Mouse (Mus musculus): ENCODE measurements around the gene Pfkl. TPM values are rescaled to one million over a fixed set of nuclear protein-coding genes. Genes with fewer than 3 reads are reported as not detected.
"Not testable (repeated sequence)": the region's sequence is repeated elsewhere in the genome, so short reads cannot be mapped to it uniquely, and the experiment has no call there.

Pfkl gene
- polyA plus RNA-seq, 1 experiment from 2014 or later: 164 TPM

- no peaks in the 10 kb centered on the region for H3K4me1 ChIP-seq
- no peak overlapping the region for H3K4me3 ChIP-seq (replicated peaks)
- no peak for ATAC-seq (replicated peaks; ENCODE audit: low FRiP score)
- 86% methylated on average over 4 of the region's 4 CpGs for WGBS
- H3K27me3 ChIP-seq: 0 out of 2 replicates have a peak, but pooled peaks cover 3% of the 10 kb centered on the region
- H3K4me2 ChIP-seq: no peak overlapping the region
- H3K36me3 ChIP-seq: no peaks in the 10 kb centered on the region
- no peak overlapping the region for H3K27ac ChIP-seq
- no peaks in the 10 kb centered on the region for H3K9me3 ChIP-seq (replicated peaks)
- no peak overlapping the region for H3K9ac ChIP-seq
These were observed 27.3 kb upstream of the Pfkl start for GRCm38 (mm10) chr10:78037139-78037538.

- Histone ChIP-seq H3K4me1 (no peaks in the 10 kb centered on the region), H3K36me3 (no peaks in the 10 kb centered on the region), H3K4me2 (no peak overlapping the region), H3K27ac (no peak overlapping the region), H3K27me3 (0 out of 2 replicates have a peak, but pooled peaks cover 3% of the 10 kb centered on the region), H3K9me3 (replicated peaks) (no peaks in the 10 kb centered on the region), H3K9ac (no peak overlapping the region), H3K4me3 (replicated peaks) (no peak overlapping the region)
- no peak for ATAC-seq (replicated peaks; ENCODE audit: low FRiP score)
- 80% methylated on average over 2 of the region's 2 CpGs for WGBS
These were observed 22.1 kb upstream of the Pfkl start for GRCm38 (mm10) chr10:78031987-78032386.

GRCm38 (mm10) chr10:78029080-78029479 is 19.2 kb upstream of the Pfkl start:
- no peak overlapping the region for H3K27ac ChIP-seq
- H3K9me3 ChIP-seq (replicated peaks): no peaks in the 10 kb centered on the region
- H3K4me2 ChIP-seq: no peak overlapping the region
- H3K36me3 ChIP-seq: no peaks in the 10 kb centered on the region
- 89% methylated on average over 1 of the region's 1 CpGs for WGBS
- H3K4me1 ChIP-seq: no peaks in the 10 kb centered on the region
- ATAC-seq (replicated peaks; ENCODE audit: low FRiP score): no peak
- H3K4me3 ChIP-seq (replicated peaks): no peak overlapping the region
- H3K27me3 ChIP-seq: no peaks in the 10 kb centered on the region
- no peak overlapping the region for H3K9ac ChIP-seq

GRCm38 (mm10) chr10:78028129-78028528 is 18.2 kb upstream of the Pfkl start:
- whole genome bisulfite sequencing: 5% methylated on average over 5 of the region's 5 CpGs
- ATAC-seq (replicated peaks; ENCODE audit: low FRiP score): peak; percentile 62

GRCm38 (mm10) chr10:78025453-78025852 is 15.6 kb upstream of the Pfkl start:
- H3K9me3 ChIP-seq (replicated peaks); H3K4me2 ChIP-seq; H3K4me3 ChIP-seq (replicated peaks); H3K27me3 ChIP-seq; H3K27ac ChIP-seq; H3K9ac ChIP-seq; H3K36me3 ChIP-seq; H3K4me1 ChIP-seq; ATAC-seq (replicated peaks; ENCODE audit: low FRiP score): not testable (repeated sequence)
- WGBS: 69% methylated on average over 6 of the region's 8 CpGs

More at GRCm38 (mm10) chr10:78028129-78028528, 18.2 kb upstream of the Pfkl start:
- no peaks in the 10 kb centered on the region for H3K36me3 ChIP-seq
- H3K9me3 ChIP-seq (replicated peaks): no peaks in the 10 kb centered on the region
- no peak overlapping the region for H3K4me3 ChIP-seq (replicated peaks)
- H3K27me3 ChIP-seq: no peaks in the 10 kb centered on the region
- H3K9ac ChIP-seq: no peak overlapping the region
- no peaks in the 10 kb centered on the region for H3K4me1 ChIP-seq
- no peak overlapping the region for H3K27ac ChIP-seq
- H3K4me2 ChIP-seq: no peak overlapping the region

GRCm38 (mm10) chr10:78019984-78020383 is 10.1 kb upstream of the Pfkl start:
- H3K4me2 ChIP-seq; H3K36me3 ChIP-seq; H3K27ac ChIP-seq; H3K27me3 ChIP-seq; H3K9me3 ChIP-seq (replicated peaks); H3K4me3 ChIP-seq (replicated peaks); H3K4me1 ChIP-seq; H3K9ac ChIP-seq; ATAC-seq (replicated peaks; ENCODE audit: low FRiP score): not testable (repeated sequence)
- over 99% methylated on average over 6 of the region's 11 CpGs for WGBS

GRCm38 (mm10) chr10:78019291-78019690 is 9.4 kb upstream of the Pfkl start:
- Histone ChIP-seq H3K27ac (no peak overlapping the region), H3K9ac (no peak overlapping the region), H3K4me3 (replicated peaks) (no peak overlapping the region), H3K9me3 (replicated peaks) (no peaks in the 10 kb centered on the region), H3K4me2 (peak overlapping the region; percentile 67), H3K27me3 (no peaks in the 10 kb centered on the region), H3K36me3 (no peaks in the 10 kb centered on the region), H3K4me1 (no peaks in the 10 kb centered on the region; the same call in 1 of the 2 replicates)
- WGBS: 86% methylated on average over 4 of the region's 4 CpGs
- no peak for ATAC-seq (replicated peaks; ENCODE audit: low FRiP score)

- Histone ChIP-seq H3K9me3 (replicated peaks) (no peaks in the 10 kb centered on the region), H3K4me3 (replicated peaks) (peak overlapping the region; percentile 39), H3K27ac (no peak overlapping the region), H3K4me1 (no peaks in the 10 kb centered on the region; the same call in 1 of the 2 replicates), H3K4me2 (peak overlapping the region; percentile 67), H3K27me3 (no peaks in the 10 kb centered on the region), H3K36me3 (no peaks in the 10 kb centered on the region), H3K9ac (peak overlapping the region; percentile 42; the same call in 1 of the 2 replicates)
- WGBS: 21% methylated on average over 19 of the region's 19 CpGs
- peak; percentile 66; the same call in 1 of the 2 replicates for ATAC-seq (replicated peaks; ENCODE audit: low FRiP score)
These were observed 8.9 kb upstream of the Pfkl start for GRCm38 (mm10) chr10:78018797-78019203.

- Histone ChIP-seq H3K4me2 (no peak overlapping the region), H3K9me3 (replicated peaks) (no peaks in the 10 kb centered on the region), H3K4me3 (replicated peaks) (no peak overlapping the region), H3K27ac (no peak overlapping the region), H3K4me1 (no peaks in the 10 kb centered on the region; the same call in 1 of the 2 replicates), H3K36me3 (no peaks in the 10 kb centered on the region), H3K9ac (no peak overlapping the region), H3K27me3 (no peaks in the 10 kb centered on the region)
- no peak for ATAC-seq (replicated peaks; ENCODE audit: low FRiP score)
- 69% methylated on average over 5 of the region's 5 CpGs for WGBS
These were observed 6.5 kb upstream of the Pfkl start for GRCm38 (mm10) chr10:78016366-78016765.

- no peak for ATAC-seq (replicated peaks; ENCODE audit: low FRiP score)
- 90% methylated on average over 1 of the region's 1 CpGs for WGBS
- no peaks in the 10 kb centered on the region for H3K9me3 ChIP-seq (replicated peaks)
These were observed 5.6 kb upstream of the Pfkl start for GRCm38 (mm10) chr10:78015489-78015888.

GRCm38 (mm10) chr10:78012661-78013495 is 3.0 kb upstream of the Pfkl start:
- peaks cover 16% of the 10 kb centered on the region for H3K4me1 ChIP-seq
- no peak overlapping the region for H3K9ac ChIP-seq
- no peaks in the 10 kb centered on the region for H3K36me3 ChIP-seq
- no peaks in the 10 kb centered on the region for H3K27me3 ChIP-seq
- H3K27ac ChIP-seq: no peak overlapping the region
- H3K9me3 ChIP-seq (replicated peaks): no peaks in the 10 kb centered on the region
- H3K4me2 ChIP-seq: no peak overlapping the region
- no peak for ATAC-seq (replicated peaks; ENCODE audit: low FRiP score)
- 91% methylated on average over 18 of the region's 18 CpGs for WGBS
- H3K4me3 ChIP-seq (replicated peaks): no peak overlapping the region

More at GRCm38 (mm10) chr10:78015489-78015888, 5.6 kb upstream of the Pfkl start:
- no peak overlapping the region for H3K4me2 ChIP-seq
- H3K9ac ChIP-seq: no peak overlapping the region
- no peaks in the 10 kb centered on the region for H3K36me3 ChIP-seq
- no peak overlapping the region for H3K4me3 ChIP-seq (replicated peaks)
- peaks cover 2% of the 10 kb centered on the region for H3K4me1 ChIP-seq
- no peak overlapping the region for H3K27ac ChIP-seq
- H3K27me3 ChIP-seq: no peaks in the 10 kb centered on the region

GRCm38 (mm10) chr10:78011116-78011515 is 1.2 kb upstream of the Pfkl start:
- H3K9ac ChIP-seq; ATAC-seq (replicated peaks; ENCODE audit: low FRiP score); H3K27ac ChIP-seq; H3K27me3 ChIP-seq; H3K4me3 ChIP-seq (replicated peaks); H3K36me3 ChIP-seq; H3K4me2 ChIP-seq; H3K9me3 ChIP-seq (replicated peaks): not testable (repeated sequence)
- H3K4me1 ChIP-seq: peaks cover 33% of the 10 kb centered on the region
- 94% methylated on average over 5 of the region's 5 CpGs for WGBS
